In the genomic region with DNA sequence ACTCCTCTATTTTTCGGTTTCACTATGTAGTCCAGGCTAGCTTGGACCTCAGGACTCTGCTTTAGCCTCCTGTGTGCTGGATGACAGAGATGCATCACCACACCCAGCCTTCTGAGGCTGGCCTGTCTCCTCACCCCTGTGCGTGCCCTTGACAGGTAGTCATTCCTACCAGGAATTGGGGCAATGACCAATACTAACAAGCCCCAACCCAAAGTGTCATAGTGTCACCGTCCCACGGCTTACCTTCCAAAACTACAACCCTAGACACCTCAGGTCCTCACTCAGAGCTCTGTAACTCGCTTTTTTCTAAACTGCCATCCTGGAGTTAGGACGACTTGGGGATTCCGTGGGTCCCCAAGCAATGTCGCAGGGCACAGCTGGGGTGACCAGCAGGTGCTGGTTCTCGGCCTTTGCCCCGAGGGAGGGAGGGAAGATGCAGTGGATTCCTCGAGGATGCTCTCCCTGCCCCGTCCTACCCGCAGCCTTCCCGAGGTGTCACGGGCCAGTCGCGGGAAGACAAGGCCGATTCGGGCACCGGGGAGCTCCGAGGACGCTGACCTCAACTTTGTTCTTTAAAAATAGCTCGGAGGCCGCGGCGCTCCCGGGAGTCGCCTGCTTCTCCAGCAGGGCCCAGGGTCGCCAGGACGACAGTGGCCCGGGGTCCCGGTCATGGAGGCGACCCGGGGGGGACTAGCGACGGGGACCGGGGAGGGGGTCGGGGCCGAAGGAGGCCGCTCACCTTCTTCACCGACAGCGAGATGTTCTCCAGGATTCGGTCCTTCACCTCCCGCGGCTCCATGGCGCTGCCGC, we compare ENCODE assay signal across 8 mouse cellular contexts. TPM values are rescaled to one million over a fixed set of nuclear protein-coding genes. Genes with fewer than 3 reads are reported as not detected.
DNase-seq lines count a peak whose midpoint lies in the region; ATAC-seq and TF ChIP-seq lines count a peak whose summit lies in the region.

No protein-coding gene starts in this region.

- H3K4me2 ChIP-seq in lung, embryonic 14.5 days, result peak overlapping the region; percentile 90
- H3K4me2 ChIP-seq in liver, embryonic 15.5 days, result peak overlapping the region; percentile 97
- H3K4me2 ChIP-seq in neural tube, embryonic 14.5 days (ENCODE audit: low read depth, low read length), result peak overlapping the region; percentile 69

- WGBS in lung, embryonic 14.5 days, result 4% methylated on average over 47 of the region's 47 CpGs
- WGBS in cerebellum, adult 2 months, result 2% methylated on average over 47 of the region's 47 CpGs
- WGBS in liver, embryonic 15.5 days (ENCODE audit: insufficient replicate concordance), result 4% methylated on average over 47 of the region's 47 CpGs
- 4% methylated on average over 47 of the region's 47 CpGs for WGBS in neural tube, embryonic 14.5 days

- H3K9me3 ChIP-seq in lung, embryonic 14.5 days (ENCODE audit: low read depth, low read length), result no peaks in the 10 kb centered on the region
- H3K9me3 ChIP-seq in liver, embryonic 15.5 days (replicated peaks), result no peaks in the 10 kb centered on the region
- H3K9me3 ChIP-seq in neural tube, embryonic 14.5 days (ENCODE audit: control insufficient read depth, low read length), result no peaks in the 10 kb centered on the region

- peaks cover 8% of the 10 kb centered on the region for H3K4me1 ChIP-seq in lung, embryonic 14.5 days (ENCODE audit: insufficient read depth)
- H3K4me1 ChIP-seq in cerebellum, adult 2 months (ENCODE audit: control insufficient read depth, insufficient read depth, low read length), result peaks cover 16% of the 10 kb centered on the region
- peaks cover 30% of the 10 kb centered on the region for H3K4me1 ChIP-seq in liver, embryonic 15.5 days (replicated peaks)
- peaks cover 14% of the 10 kb centered on the region for H3K4me1 ChIP-seq in neural tube, embryonic 14.5 days (ENCODE audit: control insufficient read depth, insufficient read depth, low read length)

- ATAC-seq in lung, embryonic 14.5 days (ENCODE audit: insufficient read depth), result no peak
- ATAC-seq in inflammation-experienced regulatory T-cells, adult 6 months, result peak; percentile 25
- ATAC-seq in liver, embryonic 15.5 days (ENCODE audit: insufficient read depth), result peak; percentile 25
- peak; percentile 42; the same call in 1 of the 2 replicates for ATAC-seq in neural tube, embryonic 14.5 days (ENCODE audit: low read depth)

- H3K27me3 ChIP-seq in lung, embryonic 14.5 days (ENCODE audit: insufficient read depth, low read length), result no peaks in the 10 kb centered on the region
- H3K27me3 ChIP-seq in cerebellum, adult 2 months (ENCODE audit: control insufficient read depth, insufficient read depth, low read length), result no peaks in the 10 kb centered on the region
- H3K27me3 ChIP-seq in liver, embryonic 15.5 days, result 0 out of 2 replicates have a peak, but pooled peaks cover 5% of the 10 kb centered on the region
- H3K27me3 ChIP-seq in neural tube, embryonic 14.5 days (ENCODE audit: control insufficient read depth, insufficient read depth, low read length), result no peaks in the 10 kb centered on the region

- DNase-seq in lung, embryonic 14.5 days, result peak; percentile 49
- no peak for DNase-seq in lung, postnatal 36 days
- peak; percentile 38 to 59 for DNase-seq in cerebellum, adult 2 months
- peak; percentile 48 for DNase-seq in gastrocnemius, adult 18-20 months (ENCODE audit: low spot score)
- DNase-seq in natural killer cell, adult 2 months (ENCODE audit: low spot score in 2 of 2), result no peak

- peak overlapping the region; percentile 78 for H3K27ac ChIP-seq in lung, embryonic 14.5 days (ENCODE audit: low read depth)
- 0 out of 2 replicates have a peak overlapping the region, but pooled peaks have one; percentile 8 for H3K27ac ChIP-seq in cerebellum, adult 2 months (ENCODE audit: insufficient read depth, low read length)
- H3K27ac ChIP-seq in liver, embryonic 15.5 days (replicated peaks), result peak overlapping the region; percentile 21
- H3K27ac ChIP-seq in neural tube, embryonic 14.5 days (ENCODE audit: low read depth, low read length), result peak overlapping the region; percentile 81

- H3K9ac ChIP-seq in lung, embryonic 14.5 days, result peak overlapping the region; percentile 94
- H3K9ac ChIP-seq in liver, embryonic 15.5 days, result peak overlapping the region; percentile 88
- peak overlapping the region; percentile 98 for H3K9ac ChIP-seq in neural tube, embryonic 14.5 days (replicated peaks; ENCODE audit: low read depth, low read length)

- peaks cover 24% of the 10 kb centered on the region for H3K36me3 ChIP-seq in lung, embryonic 14.5 days (ENCODE audit: insufficient read depth)
- 0 out of 2 replicates have a peak, but pooled peaks cover 14% of the 10 kb centered on the region for H3K36me3 ChIP-seq in liver, embryonic 15.5 days (replicated peaks)
- H3K36me3 ChIP-seq in neural tube, embryonic 14.5 days (ENCODE audit: control insufficient read depth, insufficient read depth, low read length), result no peaks in the 10 kb centered on the region; the same call in 1 of the 2 replicates

- TF ChIP-seq CTCF in lung, embryonic 14.5 days (IDR thresholded peaks at IDR 0.05; ENCODE audit: low read depth), result no peak
- TF ChIP-seq CTCF in cerebellum, adult 2 months (IDR thresholded peaks at IDR 0.05; ENCODE audit: borderline replicate concordance, insufficient read depth, low read depth, low read length), result no peak

- TF ChIP-seq POLR2A in cerebellum, adult 2 months (IDR thresholded peaks at IDR 0.05; ENCODE audit: borderline replicate concordance, insufficient read depth, low read length), result no peak

- H3K4me3 ChIP-seq in lung, embryonic 14.5 days (ENCODE audit: low read depth, low read length), result peak overlapping the region; percentile 86
- H3K4me3 ChIP-seq in cerebellum, adult 2 months (replicated peaks; ENCODE audit: insufficient read depth, low read depth, low read length), result peak overlapping the region; percentile 94
- H3K4me3 ChIP-seq in liver, embryonic 15.5 days (replicated peaks), result peak overlapping the region; percentile 78
- peak overlapping the region; percentile 83 for H3K4me3 ChIP-seq in neural tube, embryonic 14.5 days (ENCODE audit: low read depth, low read length)

RNA-seq across cellular contexts. Expression of a gene that starts 1.4 kb away (rescaled TPM):
- polyA plus RNA-seq in lung, embryonic 14.5 days (2014; fragmentation: Nextera tagmentation; extraction: Ambion mirVana), result 5.1 and 5.4 TPM in 2 replicates
- 124 and 130 TPM in 2 replicates for polyA plus RNA-seq in cerebellum, adult 2 months (2012; rRNA removed)
- total RNA-seq in gastrocnemius, adult 18-20 months (2021), result 10 to 100 TPM; 28.9 to 34.5 TPM
- polyA plus RNA-seq in inflammation-experienced regulatory T-cells, adult 6 months (2017; shearing (Covaris generic)), result 1 to 10 TPM; 3.6 to 4.5 (median 4.2) TPM
- 1.1 and 2.0 TPM in 2 replicates for polyA plus RNA-seq in liver, embryonic 15.5 days (2015; fragmentation: Nextera tagmentation; extraction: Ambion mirVana)
- 5.3 and 6.5 TPM in 2 replicates for polyA plus RNA-seq in neural tube, embryonic 14.5 days (2014; fragmentation: Nextera tagmentation; extraction: Ambion mirVana)

RNA-seq across cellular contexts. Expression of a gene that starts 22.1 kb away (rescaled TPM):
- 0.38 and 3.2 TPM in 2 replicates for polyA plus RNA-seq in lung, embryonic 14.5 days (2014; fragmentation: Nextera tagmentation; extraction: Ambion mirVana)
- 7.4 and 8.1 TPM in 2 replicates for polyA plus RNA-seq in cerebellum, adult 2 months (2012; rRNA removed)
- 1 to 10 TPM; 4.1 to 5.2 TPM for total RNA-seq in gastrocnemius, adult 18-20 months (2021)
- polyA plus RNA-seq in inflammation-experienced regulatory T-cells, adult 6 months (2017; shearing (Covaris generic)), result not detected
- 1.2 TPM in 1 of 2 replicates, not detected in the other for polyA plus RNA-seq in liver, embryonic 15.5 days (2015; fragmentation: Nextera tagmentation; extraction: Ambion mirVana)
- polyA plus RNA-seq in neural tube, embryonic 14.5 days (2014; fragmentation: Nextera tagmentation; extraction: Ambion mirVana), result 0.82 and 0.83 TPM in 2 replicates

RNA-seq across cellular contexts. Expression of a gene that starts 39.7 kb away (rescaled TPM):
- not detected in 2 replicates for polyA plus RNA-seq in lung, embryonic 14.5 days (2014; fragmentation: Nextera tagmentation; extraction: Ambion mirVana)
- polyA plus RNA-seq in cerebellum, adult 2 months (2012; rRNA removed), result 7.7 and 9.5 TPM in 2 replicates
- total RNA-seq in gastrocnemius, adult 18-20 months (2021), result 10 to 100 TPM; 13.3 to 15.7 TPM
- under 1 TPM in 1 of 3 experiments, not detected in 2; 0.13 TPM for polyA plus RNA-seq in inflammation-experienced regulatory T-cells, adult 6 months (2017; shearing (Covaris generic))
- 0.07 TPM in 1 of 2 replicates, not detected in the other for polyA plus RNA-seq in liver, embryonic 15.5 days (2015; fragmentation: Nextera tagmentation; extraction: Ambion mirVana)
- polyA plus RNA-seq in neural tube, embryonic 14.5 days (2014; fragmentation: Nextera tagmentation; extraction: Ambion mirVana), result not detected in 2 replicates

RNA-seq across cellular contexts. Expression of a gene that starts 44.9 kb away (rescaled TPM):
- 0.38 and 0.50 TPM in 2 replicates for polyA plus RNA-seq in lung, embryonic 14.5 days (2014; fragmentation: Nextera tagmentation; extraction: Ambion mirVana)
- 0.57 and 0.73 TPM in 2 replicates for polyA plus RNA-seq in cerebellum, adult 2 months (2012; rRNA removed)
- under 1 TPM; 0.55 to 0.62 TPM for total RNA-seq in gastrocnemius, adult 18-20 months (2021)
- polyA plus RNA-seq in inflammation-experienced regulatory T-cells, adult 6 months (2017; shearing (Covaris generic)), result under 1 TPM in 1 of 3 experiments, not detected in 2; 0.78 TPM
- polyA plus RNA-seq in liver, embryonic 15.5 days (2015; fragmentation: Nextera tagmentation; extraction: Ambion mirVana), result 4.4 and 4.6 TPM in 2 replicates
- polyA plus RNA-seq in neural tube, embryonic 14.5 days (2014; fragmentation: Nextera tagmentation; extraction: Ambion mirVana), result 0.12 and 0.26 TPM in 2 replicates

RNA-seq across cellular contexts. Expression of a gene that starts 57.4 kb away (rescaled TPM):
- polyA plus RNA-seq in lung, embryonic 14.5 days (2014; fragmentation: Nextera tagmentation; extraction: Ambion mirVana), result 83.6 and 89.2 TPM in 2 replicates
- 2.3 and 2.6 TPM in 2 replicates for polyA plus RNA-seq in cerebellum, adult 2 months (2012; rRNA removed)
- total RNA-seq in gastrocnemius, adult 18-20 months (2021), result 1 to 10 TPM in 1 of 2 experiments, under 1 TPM in 1; 0.90 to 1.1 TPM
- polyA plus RNA-seq in inflammation-experienced regulatory T-cells, adult 6 months (2017; shearing (Covaris generic)), result under 1 TPM in 1 of 3 experiments, not detected in 2; 0.43 TPM
- polyA plus RNA-seq in liver, embryonic 15.5 days (2015; fragmentation: Nextera tagmentation; extraction: Ambion mirVana), result 1.7 and 1.9 TPM in 2 replicates
- polyA plus RNA-seq in neural tube, embryonic 14.5 days (2014; fragmentation: Nextera tagmentation; extraction: Ambion mirVana), result 29.1 and 32.9 TPM in 2 replicates

Comparison
In these comparisons a context has a peak if more than half of its experiments do, and no peak if none do; other contexts are left out.
1. DNase-seq: peak in lung, embryonic 14.5 days (single experiment), cerebellum, adult 2 months (2 of 2) and gastrocnemius, adult 18-20 months (single experiment); none in lung, postnatal 36 days (single experiment) and natural killer cell, adult 2 months (0 of 2).
2. H3K27ac ChIP-seq: peak in every context shown above with its lines; median percentile 81 in neural tube, embryonic 14.5 days; 78 in lung, embryonic 14.5 days; 21 in liver, embryonic 15.5 days; 8 in cerebellum, adult 2 months.
3. RNA of a gene that starts 1.4 kb away (polyA plus RNA-seq): 124 to 130 TPM in cerebellum, adult 2 months; 5.3 to 6.5 TPM in neural tube, embryonic 14.5 days, 5.1 to 5.4 TPM in lung, embryonic 14.5 days, 3.6 to 4.5 TPM in inflammation-experienced regulatory T-cells, adult 6 months and 1.1 to 2.0 TPM in liver, embryonic 15.5 days; every median in the first group is over 10 times any median in the second.
4. Peak in every context shown above with its lines, with median percentiles within 50 percentile points of each other: H3K4me2 ChIP-seq, H3K4me3 ChIP-seq and H3K9ac ChIP-seq.